Mouse (Mus musculus): ENCODE data around the gene Mipol1.
"Not testable (repeated sequence)": the region's sequence is repeated elsewhere in the genome, so short reads cannot be mapped to it uniquely, and the experiment has no call there.

The Mipol1 gene

DNA sequence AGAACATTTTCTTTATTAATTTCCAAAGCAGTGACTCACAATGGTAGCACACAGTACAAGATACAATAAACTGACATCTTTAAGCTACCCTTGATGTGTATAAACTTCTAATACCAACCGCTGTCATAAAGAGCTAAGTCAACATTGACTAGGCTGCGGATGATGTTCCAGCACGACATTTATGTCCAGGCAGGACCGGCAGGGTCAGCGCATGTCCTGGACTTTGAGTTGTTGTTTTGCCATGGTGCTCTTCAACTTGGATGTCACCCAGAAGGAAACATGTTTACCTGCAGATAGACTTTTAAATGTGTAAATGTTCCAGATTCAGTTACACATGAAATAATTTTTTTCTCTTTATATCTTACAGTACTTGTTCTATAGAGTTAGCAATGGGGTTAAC, 194.7 kb downstream of the Mipol1 start:
- DNase-seq (ENCODE audit: extremely low spot score, low spot score), result no peak

DNA sequence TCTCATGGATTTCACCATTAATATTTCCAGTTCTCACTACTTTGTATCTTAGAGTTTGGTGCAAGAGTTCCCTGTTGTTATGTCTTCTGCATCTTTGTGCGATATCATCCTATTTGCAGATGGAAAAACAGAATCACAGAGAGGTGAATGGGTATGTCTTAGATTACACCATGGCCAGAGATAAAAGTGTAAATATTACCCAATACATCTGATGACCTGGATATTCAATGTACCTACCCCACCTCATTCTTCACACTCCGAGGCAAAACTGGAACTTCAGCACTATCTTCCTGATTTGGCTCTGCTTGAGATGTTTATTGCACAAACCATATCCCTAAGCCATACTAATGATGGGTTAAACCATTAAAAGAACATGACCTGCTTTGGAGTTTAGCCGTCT, 198.0 kb downstream of the Mipol1 start:
- no peak for DNase-seq (ENCODE audit: extremely low spot score, low spot score)

DNA sequence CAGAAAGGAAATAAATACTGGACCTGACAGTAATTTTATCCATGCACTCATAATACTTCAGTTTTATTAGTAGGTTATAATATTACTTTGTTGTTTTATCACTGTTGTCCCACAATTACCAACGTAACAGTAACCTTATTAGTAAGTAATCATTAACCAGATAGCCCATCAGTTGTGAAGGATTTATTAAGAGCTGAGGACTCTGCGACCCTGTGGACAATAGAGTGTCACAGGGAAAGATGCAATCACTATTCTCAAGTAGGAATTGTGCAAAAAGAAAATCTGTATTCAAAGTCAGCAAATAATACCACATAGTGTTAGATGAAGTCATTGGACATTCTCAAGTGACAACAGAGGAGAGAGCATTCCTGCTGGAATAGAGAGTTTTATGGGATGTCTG, 198.5 kb downstream of the Mipol1 start:
- no peak for DNase-seq (ENCODE audit: extremely low spot score, low spot score)

DNA sequence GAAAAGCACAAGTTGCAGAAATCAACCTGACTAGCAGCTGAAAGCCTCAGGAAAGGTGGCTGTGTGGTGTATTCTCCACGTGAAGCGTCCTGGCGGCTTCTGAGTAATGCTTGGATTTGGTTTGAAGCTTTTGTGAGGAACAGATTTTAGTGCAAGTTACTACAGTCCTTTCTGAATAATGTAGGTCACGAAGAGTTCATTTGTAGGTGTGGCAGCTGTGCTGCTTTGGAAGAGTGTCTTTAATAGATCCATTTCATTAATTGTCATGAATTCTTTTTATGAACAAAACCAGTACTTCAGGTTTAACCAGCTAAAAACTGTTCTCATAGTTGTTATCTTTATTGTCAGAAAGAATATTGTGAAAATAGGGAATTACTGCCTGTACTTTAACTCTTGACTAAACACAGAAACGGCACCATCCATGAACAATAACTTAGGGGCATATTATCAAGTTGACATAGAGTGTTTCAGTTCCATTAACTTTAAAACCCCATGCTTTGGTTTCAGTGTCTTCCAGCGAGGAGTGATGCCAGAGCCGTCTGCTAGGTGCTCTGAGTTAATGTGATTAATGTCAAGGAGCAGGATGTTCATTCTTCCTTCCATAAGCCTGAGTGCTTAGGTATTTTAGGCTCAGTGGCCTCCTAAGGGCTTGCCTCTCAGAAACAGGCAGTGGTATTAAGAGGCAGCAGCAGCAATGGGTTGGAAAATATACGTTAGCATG, 206.9 kb downstream of the Mipol1 start:
- DNase-seq (ENCODE audit: extremely low spot score, low spot score), result not testable (repeated sequence)

DNA sequence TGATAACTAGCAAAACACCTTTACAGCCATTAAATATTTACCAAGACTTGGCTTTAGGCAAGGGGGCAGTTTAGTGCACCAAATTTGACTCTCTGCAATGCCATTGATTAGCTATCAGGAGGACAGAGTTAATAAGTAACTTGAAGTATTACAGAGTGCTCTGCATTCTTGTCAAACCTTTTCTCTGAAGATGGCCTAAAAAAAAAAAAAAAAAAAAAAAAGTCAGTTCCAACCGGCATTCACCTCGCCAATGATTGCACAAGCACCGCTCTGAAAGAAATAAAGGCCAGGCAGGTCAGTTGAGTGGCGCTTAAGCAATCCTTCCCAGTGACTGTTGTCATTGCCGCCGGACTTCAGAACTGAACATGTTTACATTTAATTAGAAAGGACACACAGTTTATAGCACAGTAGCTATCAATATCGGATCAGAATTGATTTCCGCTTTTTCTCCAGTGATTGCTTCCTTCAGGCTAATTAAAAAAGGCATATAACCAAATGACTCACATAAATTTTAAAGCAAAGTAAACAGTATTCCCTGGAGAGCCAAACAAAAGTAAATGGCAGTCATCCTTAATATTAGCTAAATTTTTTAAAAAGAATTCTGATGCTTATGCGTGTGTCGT, 214.2 kb downstream of the Mipol1 start:
- DNase-seq (ENCODE audit: extremely low spot score, low spot score), result no peak

DNA sequence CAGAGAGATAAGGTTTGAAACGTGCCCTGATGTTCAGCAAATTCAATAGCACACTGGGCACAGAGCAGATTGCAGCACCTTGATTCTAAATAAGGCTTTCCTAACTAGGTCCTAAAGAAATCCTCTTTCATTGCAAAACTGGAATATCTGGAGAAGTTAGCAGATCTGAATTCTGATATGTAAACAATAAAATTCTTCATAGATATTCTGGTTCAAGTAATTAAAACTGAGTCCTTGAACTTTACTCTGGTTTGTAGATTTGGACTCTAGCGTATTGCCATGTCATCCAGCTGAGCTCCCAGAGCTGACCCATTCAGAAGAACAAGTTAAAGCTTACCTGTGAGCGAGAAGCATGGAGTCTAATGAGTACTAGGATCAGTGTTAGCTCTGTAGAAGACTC, 217.1 kb downstream of the Mipol1 start:
- DNase-seq (ENCODE audit: extremely low spot score, low spot score), result no peak

DNA sequence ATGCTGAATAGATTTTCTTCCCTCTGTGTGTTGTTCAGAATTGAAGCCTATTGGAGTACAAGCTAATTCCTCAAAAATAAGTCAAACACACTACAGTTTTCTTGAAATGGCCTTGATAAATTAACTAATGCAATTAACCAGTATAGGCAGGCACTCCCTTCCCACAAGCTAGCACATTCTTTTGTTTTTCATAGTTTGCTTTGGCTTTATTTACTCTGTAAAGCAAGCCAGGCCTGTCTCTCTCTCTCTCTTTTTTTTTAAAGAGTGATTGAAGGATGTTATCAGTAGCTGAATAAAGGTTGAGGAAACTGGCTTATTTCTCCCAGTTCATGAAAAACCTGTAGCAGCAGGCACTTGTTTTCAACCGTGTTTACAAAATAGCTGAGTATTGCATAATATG, 219.1 kb downstream of the Mipol1 start:
- DNase-seq (ENCODE audit: extremely low spot score, low spot score), result no peak

DNA sequence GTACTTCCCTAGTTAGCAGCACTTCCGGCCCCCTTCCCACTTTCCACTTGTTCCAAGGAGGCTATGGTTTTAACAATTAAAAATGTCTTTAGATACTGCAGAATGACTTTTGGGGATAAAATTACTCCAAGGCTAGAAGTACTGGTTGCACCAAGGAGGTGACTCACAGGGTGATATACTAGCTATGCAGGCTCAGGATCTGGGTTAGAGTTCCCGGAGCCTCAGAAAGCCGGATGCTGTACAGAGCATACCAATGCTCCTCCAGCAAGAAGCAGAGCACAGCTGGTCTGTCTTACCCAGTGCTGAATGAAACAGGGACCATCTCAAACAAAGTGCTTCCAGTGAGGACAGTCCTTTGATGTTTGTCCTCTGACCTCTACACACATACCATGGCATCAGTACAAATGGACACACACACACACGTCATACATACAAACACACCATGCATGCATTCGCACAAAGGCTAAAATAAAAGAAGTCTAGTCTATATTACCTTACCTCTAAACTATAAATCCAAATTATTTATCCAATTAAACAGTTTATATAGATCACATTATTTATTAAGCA, 219.9 kb downstream of the Mipol1 start:
- no peak for DNase-seq (ENCODE audit: extremely low spot score, low spot score)

DNA sequence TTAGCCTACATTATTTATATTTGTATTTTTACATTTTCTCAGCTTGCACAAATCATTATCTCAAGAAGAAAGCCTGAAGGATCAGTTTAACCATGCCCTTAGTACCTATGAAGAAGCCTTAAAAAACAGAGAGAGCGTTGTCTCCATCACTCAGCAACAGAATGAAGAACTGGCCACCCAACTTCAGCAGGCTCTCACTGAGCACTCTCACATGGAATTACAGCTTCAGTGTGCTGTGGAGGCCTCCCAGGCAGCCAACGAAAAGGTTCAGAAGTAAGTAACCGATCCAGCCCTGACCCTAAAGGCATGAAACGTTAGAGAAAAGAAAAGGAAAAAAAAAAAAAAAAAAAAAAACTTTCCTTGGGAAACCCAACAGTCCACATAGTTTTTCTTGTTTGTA, 226.7 kb downstream of the Mipol1 start:
- DNase-seq (ENCODE audit: extremely low spot score, low spot score), result no peak

DNA sequence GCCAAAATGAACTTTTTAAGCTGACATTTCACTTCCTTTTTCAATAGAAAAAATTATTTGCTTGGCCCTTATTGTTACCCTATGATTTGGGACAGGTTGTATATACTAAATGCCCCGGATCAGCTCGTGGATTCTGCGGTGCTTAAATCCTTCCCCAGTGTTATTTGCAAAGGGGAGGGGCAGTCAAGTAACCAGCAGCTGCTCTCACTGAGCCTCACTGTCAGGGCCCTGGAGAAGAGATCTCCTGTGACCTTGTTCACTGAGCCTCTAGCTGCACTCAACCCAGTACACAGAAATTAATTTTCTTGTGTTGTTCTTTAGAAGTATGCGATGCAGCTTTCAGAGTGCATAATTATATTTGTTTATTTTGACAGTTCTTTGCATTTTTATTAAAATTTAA, 227.1 kb downstream of the Mipol1 start:
- no peak for DNase-seq (ENCODE audit: extremely low spot score, low spot score)

DNA sequence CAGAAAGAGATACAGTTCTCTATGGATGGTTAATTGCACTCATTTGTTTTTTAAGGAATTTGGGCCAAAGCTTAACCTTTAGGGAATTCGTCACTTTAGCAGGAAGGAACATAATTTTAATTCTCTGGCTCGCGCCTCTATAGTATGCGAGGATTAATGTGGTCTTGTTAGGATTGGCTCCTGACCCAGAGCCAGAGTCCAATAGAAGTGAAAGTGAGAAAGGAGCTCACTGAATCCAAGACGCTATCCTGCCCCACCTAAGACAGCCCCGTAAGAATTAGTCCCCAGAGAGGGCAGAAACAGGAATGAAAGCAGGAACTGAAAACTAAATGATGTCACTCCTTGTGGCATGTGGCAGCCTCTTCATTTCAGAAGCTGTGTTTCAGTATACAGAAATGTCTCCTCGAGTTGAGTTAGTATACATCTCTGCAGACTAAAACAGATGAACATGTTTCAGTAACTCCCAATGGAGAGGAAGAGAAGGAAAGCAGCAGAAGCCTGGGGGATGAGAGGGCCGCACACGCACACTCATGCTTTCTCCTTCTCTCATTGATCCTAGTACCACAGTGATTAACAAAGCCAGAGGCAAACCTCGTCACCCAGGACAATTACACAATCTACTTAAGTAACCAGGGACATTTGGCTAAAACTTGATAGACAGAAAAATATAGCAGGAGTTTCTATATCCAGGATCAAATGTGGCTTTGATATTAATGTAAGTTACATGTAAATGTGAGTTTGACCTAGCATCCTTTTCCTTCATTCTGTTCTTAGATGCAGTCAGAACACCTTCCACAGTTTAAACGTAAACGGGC, 234.5 kb downstream of the Mipol1 start:
- no peak for DNase-seq (ENCODE audit: extremely low spot score, low spot score)

DNA sequence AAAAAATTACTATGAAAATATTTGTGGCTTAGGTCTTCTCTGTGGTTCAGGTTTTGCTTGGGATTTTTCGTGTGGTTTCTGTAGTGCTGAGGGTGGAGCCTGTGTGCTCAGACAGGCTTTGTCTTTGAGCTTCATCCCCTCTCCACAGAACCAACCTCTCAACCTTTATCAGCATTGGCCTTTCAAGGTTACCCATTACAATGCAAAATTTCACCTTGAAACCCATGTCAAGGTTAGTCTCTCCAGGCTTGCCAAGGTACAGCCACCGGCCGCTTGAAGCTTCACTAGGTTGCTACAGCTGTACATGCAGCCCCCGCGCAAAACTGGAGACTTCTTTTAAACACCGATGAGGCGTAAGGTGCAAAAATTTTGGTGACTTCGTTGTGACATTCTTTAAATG, 241.6 kb downstream of the Mipol1 start:
- DNase-seq (ENCODE audit: extremely low spot score, low spot score), result no peak

DNA sequence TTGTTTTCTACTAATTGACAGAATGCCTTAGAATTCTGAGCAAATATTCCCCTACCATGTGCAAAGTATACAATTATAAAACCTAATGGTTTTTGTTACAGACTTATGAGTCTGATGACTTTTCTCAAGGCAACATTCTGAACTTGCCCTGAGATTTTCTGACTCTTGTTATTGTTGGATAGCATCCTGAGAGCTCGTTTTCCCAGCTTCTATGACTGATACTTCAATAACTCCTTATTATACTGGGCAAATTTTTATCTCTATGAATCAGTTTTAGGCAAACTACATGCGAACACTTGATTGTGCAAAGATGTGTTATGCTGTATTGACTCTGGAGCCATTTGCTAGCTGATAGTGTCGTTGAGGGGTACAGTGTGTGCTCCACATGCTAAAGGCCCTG, 246.6 kb downstream of the Mipol1 start:
- DNase-seq (ENCODE audit: extremely low spot score, low spot score), result no peak

DNA sequence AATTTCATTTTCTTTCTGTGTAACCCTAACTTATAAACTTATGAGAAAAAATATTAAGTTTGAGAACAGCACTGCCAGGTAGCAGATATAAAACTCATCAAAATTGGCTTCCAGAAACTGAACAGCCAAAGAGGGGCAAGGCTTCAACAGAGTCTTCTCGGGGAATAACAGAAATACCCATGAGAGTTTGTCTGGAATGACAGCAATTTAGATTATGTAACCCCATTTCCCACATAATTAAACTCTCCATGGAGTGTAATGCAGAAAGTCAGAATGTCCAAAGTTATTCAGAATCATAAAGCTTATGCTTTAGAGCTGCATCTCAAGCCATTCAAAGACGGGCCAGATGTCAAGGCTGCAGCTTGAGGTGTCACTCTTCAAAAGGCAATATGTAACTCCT, 251.6 kb downstream of the Mipol1 start:
- no peak for DNase-seq (ENCODE audit: extremely low spot score, low spot score)

DNA sequence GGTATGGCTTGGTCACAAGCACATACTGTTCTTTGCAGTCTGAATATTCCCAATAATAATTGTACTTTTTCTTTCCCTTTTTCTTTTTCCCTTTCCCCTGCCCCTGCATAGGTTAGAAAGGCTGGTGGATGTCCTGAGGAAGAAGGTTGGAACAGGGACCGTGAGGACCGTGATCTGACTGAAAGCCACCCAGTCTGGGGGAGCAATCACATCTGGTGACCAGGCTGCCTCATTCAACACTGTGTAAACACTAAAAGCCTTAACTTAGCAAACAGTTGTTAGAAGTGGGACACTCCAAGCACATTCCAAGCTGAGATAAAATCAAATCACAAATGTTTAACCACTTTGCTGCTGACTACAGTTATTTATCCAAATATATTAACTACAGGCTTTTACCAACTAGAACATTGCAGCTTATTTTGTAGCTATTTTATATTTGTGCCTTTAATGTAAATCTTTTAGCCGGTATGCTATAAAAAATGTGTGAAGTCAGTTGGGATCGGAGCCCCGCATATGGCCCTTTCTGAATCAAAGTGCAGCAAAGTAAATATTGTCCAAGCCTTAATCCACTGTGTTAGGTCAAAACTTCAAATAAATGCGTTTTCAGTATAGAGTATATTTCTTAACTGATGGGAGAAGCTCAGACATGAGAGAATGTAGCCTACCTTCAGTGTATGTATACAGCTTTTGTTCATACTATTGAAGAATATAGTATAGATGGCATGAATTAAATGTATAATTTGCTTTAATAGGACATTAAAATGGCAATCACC, 266.3 kb downstream of the Mipol1 start:
- peak; percentile 34 for DNase-seq (ENCODE audit: extremely low spot score, low spot score)

DNA sequence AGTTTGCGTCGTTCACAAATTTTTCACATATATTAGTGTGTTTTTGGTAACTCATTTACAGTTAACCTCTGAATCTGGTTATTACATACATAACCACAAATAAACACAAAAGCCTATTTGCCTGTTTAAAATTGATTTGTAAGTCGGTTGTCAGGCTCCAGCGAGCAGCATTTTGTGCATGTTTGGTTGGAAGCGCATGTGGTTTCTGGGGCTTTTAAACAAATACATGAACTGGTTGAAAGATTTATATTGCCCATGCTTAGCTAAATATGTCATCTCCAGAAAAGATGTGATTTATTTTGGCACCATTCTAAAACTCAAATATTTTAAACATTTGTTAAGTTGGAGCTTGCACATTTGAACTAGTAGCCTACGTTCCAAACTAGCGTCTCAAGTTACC, 270.0 kb downstream of the Mipol1 start:
- DNase-seq (ENCODE audit: extremely low spot score, low spot score), result no peak

DNA sequence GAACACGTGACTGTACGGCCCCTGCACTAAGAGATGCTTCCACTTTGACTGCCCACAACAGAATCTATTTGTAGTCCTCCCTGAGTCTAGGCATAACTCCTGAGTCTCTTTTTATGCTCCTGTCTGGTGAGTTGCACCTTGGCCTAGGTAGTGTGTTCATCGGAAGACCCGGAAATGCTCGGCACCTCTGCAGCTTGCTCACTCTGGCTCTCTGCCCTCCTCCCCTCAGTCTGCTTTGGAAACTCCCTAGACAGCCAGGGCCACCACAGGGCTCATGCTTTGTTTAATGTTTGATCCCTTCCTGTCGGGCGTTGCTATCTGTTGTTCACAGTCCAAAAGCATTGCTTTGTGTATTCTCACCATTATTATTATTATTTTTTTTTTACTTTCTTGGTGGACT, 275.1 kb downstream of the Mipol1 start:
- no peak for DNase-seq (ENCODE audit: extremely low spot score, low spot score)

DNA sequence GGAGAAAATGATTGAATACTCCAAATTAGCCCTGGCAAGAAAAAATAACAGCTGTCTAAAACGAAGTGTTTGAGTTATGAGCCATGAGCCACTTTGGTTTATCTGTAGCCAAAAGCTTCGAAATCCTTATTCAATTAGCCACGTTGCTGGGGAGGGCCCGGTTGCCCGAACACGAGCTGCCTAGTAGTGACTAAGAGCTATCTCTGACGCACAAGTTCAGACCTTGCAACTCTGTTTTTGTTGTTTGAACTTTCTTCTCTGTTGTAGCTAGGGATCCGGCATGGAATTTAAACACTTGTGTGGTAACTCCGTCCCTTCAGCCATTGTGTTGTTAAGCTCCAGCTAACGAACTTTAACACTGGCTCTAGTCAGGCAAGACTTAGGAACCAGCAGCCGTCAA, 278.7 kb downstream of the Mipol1 start:
- DNase-seq (ENCODE audit: extremely low spot score, low spot score), result no peak

DNA sequence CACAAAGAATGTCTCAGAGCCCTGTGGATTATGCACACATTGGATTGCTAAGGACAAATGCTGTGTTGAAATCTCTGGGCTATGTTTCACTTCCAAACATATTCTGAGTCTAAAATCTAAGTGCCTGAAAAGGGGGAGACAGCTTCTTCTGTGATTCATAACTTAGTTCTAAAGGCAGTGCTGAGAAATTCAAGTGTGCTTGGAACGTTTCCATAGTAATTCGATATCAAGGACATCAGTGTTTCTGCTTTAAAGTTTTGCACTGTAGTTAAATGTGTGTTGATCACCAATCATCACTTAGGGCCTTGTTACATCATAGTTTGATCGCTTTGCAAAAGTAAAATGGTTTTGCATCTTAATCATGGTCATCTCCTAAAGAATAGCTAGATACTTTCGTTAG, 279.5 kb downstream of the Mipol1 start:
- no peak for DNase-seq (ENCODE audit: extremely low spot score, low spot score)

DNA sequence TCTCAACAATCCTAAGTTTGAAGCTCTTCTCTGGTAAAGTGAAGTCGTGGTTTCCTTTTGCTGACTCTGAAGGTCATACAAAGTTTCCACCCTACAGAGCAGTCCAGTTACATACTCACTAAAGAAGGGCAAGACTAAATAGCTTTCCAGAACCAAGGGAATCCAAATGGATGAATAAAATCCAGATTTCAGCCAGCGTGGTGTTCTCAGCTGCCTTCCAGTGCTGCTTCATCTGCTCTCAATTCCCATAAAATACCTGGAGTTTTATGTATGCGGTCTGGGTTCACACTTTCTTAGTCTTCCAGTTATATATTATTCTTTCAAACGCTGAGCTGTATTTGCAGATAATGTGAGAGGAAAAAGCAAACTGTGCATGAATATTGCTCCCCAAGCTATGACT, 280.9 kb downstream of the Mipol1 start:
- DNase-seq (ENCODE audit: extremely low spot score, low spot score), result no peak

DNA sequence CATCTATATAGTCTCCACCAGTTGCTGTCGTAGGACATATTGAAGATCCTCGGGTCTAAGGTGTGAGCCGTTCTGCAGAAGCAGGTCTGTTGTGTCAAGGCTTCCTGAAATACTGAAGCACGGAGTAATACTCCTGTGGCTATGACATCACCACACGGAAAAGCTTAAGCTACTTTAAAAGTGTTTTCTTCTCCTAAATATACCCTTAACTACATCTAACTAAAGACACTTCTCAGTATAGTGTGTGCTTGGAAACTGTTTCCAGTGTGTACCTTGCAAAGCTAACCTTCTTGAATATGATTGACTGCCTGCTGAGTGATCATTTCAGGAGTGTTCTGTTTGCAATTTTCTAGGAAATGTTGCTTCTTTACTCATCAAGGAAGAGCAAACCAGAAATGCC, 281.3 kb downstream of the Mipol1 start:
- DNase-seq (ENCODE audit: extremely low spot score, low spot score), result no peak

DNA sequence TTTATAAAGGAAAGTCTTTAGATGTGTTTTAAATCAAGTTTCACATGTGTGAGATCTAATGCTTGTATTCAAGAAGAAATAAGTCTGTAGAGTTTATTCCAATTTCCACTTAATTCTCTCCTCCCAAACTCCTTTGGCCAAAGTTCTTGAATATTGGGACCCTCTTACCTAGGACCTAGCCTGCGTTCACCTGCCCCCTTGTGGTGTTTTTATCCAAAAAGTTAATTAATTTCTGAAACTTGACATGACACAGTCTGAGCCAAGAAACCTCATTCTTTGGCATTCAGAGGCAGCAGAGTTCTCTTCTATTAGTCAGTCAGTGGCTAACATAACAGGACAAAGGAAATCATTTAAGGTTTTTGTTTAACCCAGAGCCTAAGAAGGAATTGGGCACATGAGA, 284.3 kb downstream of the Mipol1 start:
- no peak for DNase-seq (ENCODE audit: extremely low spot score, low spot score)
